Mouse (Mus musculus) liver, embryonic 14.5 days (tissue): ENCODE measurements around the gene Dstn. TPM values are rescaled to one million over a fixed set of nuclear protein-coding genes. Genes with fewer than 3 reads are reported as not detected.
A peak's percentile ranks its signal among the peaks of the same experiment; 100 is the strongest.

Experiments used
- ATAC-seq: fragments of 200-750 bp; cut with Nextera tagmentation; 2 replicates; pipeline ENCODE4 v1.8.0; 2017; ENCODE audit warnings: moderate number of reproducible peaks, mild to moderate bottlenecking, moderate library complexity; ENCODE audit not compliant: insufficient read depth
- DNase-seq, 3 experiments: peaks; one replicate each; pipeline ENCODE4 v3.0.0-alpha.2; 2012 to 2013; ENCODE audit warnings: low read depth in 3 of 3, low spot score in 3 of 3
- H3K27ac ChIP-seq: fragments of 300-500 bp; sonication (generic); 2 replicates; pipeline ENCODE4 v1.5.1; 2014; ENCODE audit warnings: moderate library complexity, mild to moderate bottlenecking, control low read depth, inconsistent platforms
- H3K27me3 ChIP-seq: fragments of 300-500 bp; sonication (generic); 2 replicates; pipeline ENCODE4 v1.6.1; 2014; ENCODE audit warnings: mild to moderate bottlenecking, low read length, moderate library complexity; ENCODE audit not compliant: control insufficient read depth, insufficient read depth
- H3K36me3 ChIP-seq: fragments of 300-500 bp; sonication (generic); replicated peaks from 2 replicates; pipeline ENCODE4 v1.6.1; 2014; ENCODE audit warnings: low read depth; ENCODE audit not compliant: control insufficient read depth, insufficient read depth
- H3K4me1 ChIP-seq, 2 experiments: fragments of 200-500 bp in 1 of 2; fragments of 300-500 bp in 1 of 2; sonication (generic) in 1 of 2; replicated peaks; 2 replicates each; pipeline ENCODE4 v1.6.1; 2012 to 2014; ENCODE audit warnings: antibody characterized with exemption in 1 of 2, inconsistent platforms in 1 of 2, low read length in 1 of 2; ENCODE audit not compliant: control insufficient read depth in 2 of 2, insufficient read depth in 2 of 2
- H3K4me2 ChIP-seq: fragments of 300-500 bp; sonication (generic); 2 replicates; pipeline ENCODE4 v1.6.1; 2014; ENCODE audit warnings: low read depth, mild to moderate bottlenecking, control low read depth, moderate library complexity
- H3K4me3 ChIP-seq, 2 experiments: fragments of 200-500 bp in 1 of 2; fragments of 300-500 bp in 1 of 2; sonication (generic) in 1 of 2; 2 replicates each; pipeline ENCODE4 v1.5.1; 2012 to 2014; ENCODE audit warnings: low read depth in 2 of 2, low read length in 2 of 2, mild to moderate bottlenecking in 2 of 2, control low read depth in 1 of 2, inconsistent platforms in 1 of 2, moderate library complexity in 1 of 2; ENCODE audit not compliant: insufficient read depth in 1 of 2
- H3K9ac ChIP-seq: fragments of 300-500 bp; sonication (generic); replicated peaks from 2 replicates; pipeline ENCODE4 v1.6.1; 2014; ENCODE audit warnings: mild to moderate bottlenecking, control low read depth, moderate library complexity
- H3K9me3 ChIP-seq: fragments of 300-500 bp; sonication (generic); 2 replicates; pipeline ENCODE4 v1.6.1; 2016; ENCODE audit warnings: low read length, mixed read lengths; ENCODE audit not compliant: control insufficient read depth
- CTCF ChIP-seq: IDR thresholded peaks from 2 replicates; pipeline ENCODE4 v1.5.1; 2016; ENCODE audit warnings: antibody characterized with exemption, low read depth, control low read depth
- EP300 ChIP-seq: IDR thresholded peaks from 2 replicates; pipeline ENCODE4 v1.6.1; 2016; ENCODE audit warnings: antibody characterized with exemption, low read depth
- WGBS: fragments of 180-500 bp; shearing (Covaris S2); extraction: QIAGEN DNeasy Blood & Tissue Kit; methylation state at CpG from one replicate; pipeline ENCODE4 v1.1.7; 2014; ENCODE audit not compliant: insufficient replicate concordance; 5-methylcytosine and 5-hydroxymethylcytosine counted together
- polyA plus RNA-seq, 2 experiments: library from polyadenylated mRNA; depleted of rRNA in 1 of 2; stranded (reverse) in 1 of 2; unstranded in 1 of 2; fragments of >200 nt; fragmentation: Nextera tagmentation in 1 of 2; extraction: Ambion mirVana in 1 of 2; gene quantifications; 2 replicates each; pipeline versions ENCODE4 v1.2.1 to v1.2.3; 2012 to 2014

Dstn gene
- polyA plus RNA-seq, 2 experiments: 33.1 to 129 TPM

DNA sequence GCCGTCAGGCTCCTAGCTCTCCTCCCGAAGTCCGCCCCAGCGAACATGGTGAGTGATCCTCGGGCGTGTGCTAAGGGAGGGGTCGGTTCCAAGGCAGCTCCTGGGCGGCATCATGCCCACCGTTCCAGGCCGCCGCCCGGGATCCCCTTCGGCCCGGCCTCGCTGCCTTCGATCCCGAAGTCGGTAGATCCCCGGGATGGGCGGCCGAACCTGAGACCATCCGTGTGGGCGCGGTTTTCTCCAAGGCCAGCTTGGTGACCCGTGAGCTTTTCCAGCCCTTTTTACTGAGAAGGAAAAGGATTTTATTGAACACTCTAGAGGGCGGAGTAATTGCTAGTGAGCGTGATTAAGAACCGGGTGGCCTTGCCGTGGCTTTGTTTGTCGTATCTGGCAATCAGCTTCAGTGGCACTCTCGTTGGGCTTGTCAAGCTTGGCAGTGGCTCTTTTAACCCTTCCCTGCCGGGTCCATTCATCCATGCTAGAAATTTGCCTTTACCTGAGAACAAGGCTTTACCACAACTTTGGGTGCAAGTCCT lies 548 bp downstream of the Dstn start:
- peak; percentile 45 for ATAC-seq
- Histone ChIP-seq H3K9me3 (no peaks in the 10 kb centered on the region), H3K36me3 (no peaks in the 10 kb centered on the region), H3K9ac (peak overlapping the region; percentile 68), H3K4me2 (peak overlapping the region; percentile 88), H3K4me1 (peaks cover 25 to 30% of the 10 kb centered on the region in 2 experiments), H3K27ac (peak overlapping the region; percentile 61), H3K27me3 (no peaks in the 10 kb centered on the region; the same call in 1 of the 2 replicates), H3K4me3 (peak overlapping the region; percentile 63 to 84)
- WGBS: 0% methylated on average over 32 of the region's 32 CpGs
- peak in 2 of 3 experiments; percentile 44 to 62 for DNase-seq
- TF ChIP-seq EP300 (no peak), CTCF (0 out of 2 replicates have a peak, but pooled peaks have one; percentile 15)

DNA sequence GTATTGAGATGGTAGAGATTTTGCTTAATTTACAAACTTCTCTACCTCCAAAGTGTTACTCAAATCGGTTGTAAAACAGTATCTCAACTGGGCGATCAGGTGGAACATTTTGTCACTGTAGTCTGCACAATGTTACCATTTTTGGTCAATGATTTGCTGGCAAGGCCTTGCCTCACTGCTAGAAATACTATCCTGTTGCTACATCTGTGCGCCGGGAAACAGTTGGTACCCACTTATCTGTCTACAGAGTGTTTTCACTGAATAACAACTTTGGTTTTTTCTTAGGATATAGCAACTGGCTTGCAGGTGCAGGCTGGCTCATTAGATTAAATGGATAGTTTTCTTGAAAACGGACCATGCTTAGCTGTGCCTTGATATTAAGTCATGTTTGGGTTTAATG lies 1.1 kb downstream of the Dstn start:
- peak; percentile 40 for ATAC-seq
- no peaks in the 10 kb centered on the region for H3K9me3 ChIP-seq
- peak overlapping the region; percentile 63 to 84 for H3K4me3 ChIP-seq
- H3K9ac ChIP-seq: peak overlapping the region; percentile 68
- H3K4me1 ChIP-seq: peaks cover 28 to 32% of the 10 kb centered on the region in 2 experiments
- peak; percentile 68 to 81 (median 70) for DNase-seq
- H3K27ac ChIP-seq: peak overlapping the region; percentile 61
- TF ChIP-seq CTCF: no peak
- TF ChIP-seq EP300: peak; percentile 92
- WGBS: under 1% methylated on average over 5 of the region's 5 CpGs
- no peaks in the 10 kb centered on the region for H3K36me3 ChIP-seq
- peak overlapping the region; percentile 88 for H3K4me2 ChIP-seq
- H3K27me3 ChIP-seq: no peaks in the 10 kb centered on the region; the same call in 1 of the 2 replicates

DNA sequence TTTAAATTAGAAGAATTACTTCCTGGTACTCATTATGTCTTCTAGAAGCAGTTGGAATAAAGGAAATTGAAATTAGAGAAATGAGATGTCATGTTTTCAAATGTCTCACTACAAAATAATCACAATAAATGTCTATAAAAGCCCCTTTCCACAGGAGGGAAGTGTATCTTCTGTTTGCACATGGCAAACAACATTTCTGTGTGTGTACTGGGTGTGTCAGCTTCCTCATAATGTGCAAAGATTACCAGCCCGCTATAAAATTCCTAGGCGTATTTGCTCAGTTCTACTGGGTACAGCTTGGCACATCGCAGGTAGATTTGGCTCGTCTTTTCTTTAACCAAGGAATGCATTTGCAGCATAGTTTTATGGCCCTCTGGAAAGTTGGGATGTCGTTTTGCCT lies 2.5 kb downstream of the Dstn start:
- TF ChIP-seq CTCF (no peak), EP300 (peak; percentile 42; the same call in 1 of the 2 replicates)
- H3K9me3 ChIP-seq: no peaks in the 10 kb centered on the region
- no peaks in the 10 kb centered on the region for H3K36me3 ChIP-seq
- H3K27ac ChIP-seq: no peak overlapping the region
- peaks cover 25 to 28% of the 10 kb centered on the region in 2 experiments for H3K4me1 ChIP-seq
- no peak for ATAC-seq
- WGBS: 26% methylated on average over 5 of the region's 5 CpGs
- peak overlapping the region; percentile 12 to 63; a peak in 3 of 4 replicates for H3K4me3 ChIP-seq
- peak overlapping the region; percentile 88 for H3K4me2 ChIP-seq
- peak overlapping the region; percentile 68 for H3K9ac ChIP-seq
- DNase-seq: peak in 2 of 3 experiments; percentile 28 to 44
- H3K27me3 ChIP-seq: no peaks in the 10 kb centered on the region; the same call in 1 of the 2 replicates

DNA sequence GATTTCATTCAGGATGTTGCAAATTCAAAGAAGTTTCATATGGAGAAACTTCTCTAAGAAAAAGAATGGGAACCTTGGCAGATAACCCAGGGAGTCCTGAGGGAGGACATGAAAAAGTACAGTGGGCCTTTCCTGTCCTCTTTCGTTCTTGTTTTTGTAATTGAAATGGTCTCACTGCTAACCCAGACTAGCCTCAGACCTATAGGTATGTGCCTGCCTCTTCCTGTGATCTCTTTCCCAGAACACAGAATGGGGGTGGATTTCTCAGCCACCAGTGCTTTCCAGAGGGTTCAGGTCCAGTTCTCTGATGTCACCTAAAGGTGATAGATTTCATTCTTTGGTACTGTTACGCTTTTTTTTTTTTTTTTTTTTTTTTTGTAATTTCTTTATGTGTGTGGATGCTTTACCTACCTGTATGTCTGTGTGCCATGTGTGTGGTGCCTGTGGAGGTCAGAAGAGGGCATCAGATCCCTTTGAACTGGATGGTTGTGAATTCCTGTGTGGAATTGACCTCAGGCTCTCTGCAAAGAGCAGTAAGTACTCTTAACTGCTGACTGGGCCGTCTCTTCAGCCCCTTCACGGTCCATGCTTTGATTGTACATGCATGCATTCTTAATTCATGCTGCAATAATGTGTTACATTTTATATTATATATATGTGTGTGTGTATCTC lies 3.8 kb downstream of the Dstn start:
- H3K4me2 ChIP-seq: peak overlapping the region; percentile 8; the same call in 1 of the 2 replicates
- no peak for ATAC-seq
- no peak overlapping the region for H3K27ac ChIP-seq
- TF ChIP-seq EP300 (no peak), CTCF (peak; percentile 24; the same call in 1 of the 2 replicates)
- H3K9ac ChIP-seq: no peak overlapping the region
- H3K36me3 ChIP-seq: no peaks in the 10 kb centered on the region
- no peak for DNase-seq
- H3K9me3 ChIP-seq: no peaks in the 10 kb centered on the region
- no peak overlapping the region for H3K4me3 ChIP-seq
- H3K27me3 ChIP-seq: no peaks in the 10 kb centered on the region
- H3K4me1 ChIP-seq: peaks cover 24 to 28% of the 10 kb centered on the region in 2 experiments
- WGBS: 60% methylated on average over 4 of the region's 4 CpGs

DNA sequence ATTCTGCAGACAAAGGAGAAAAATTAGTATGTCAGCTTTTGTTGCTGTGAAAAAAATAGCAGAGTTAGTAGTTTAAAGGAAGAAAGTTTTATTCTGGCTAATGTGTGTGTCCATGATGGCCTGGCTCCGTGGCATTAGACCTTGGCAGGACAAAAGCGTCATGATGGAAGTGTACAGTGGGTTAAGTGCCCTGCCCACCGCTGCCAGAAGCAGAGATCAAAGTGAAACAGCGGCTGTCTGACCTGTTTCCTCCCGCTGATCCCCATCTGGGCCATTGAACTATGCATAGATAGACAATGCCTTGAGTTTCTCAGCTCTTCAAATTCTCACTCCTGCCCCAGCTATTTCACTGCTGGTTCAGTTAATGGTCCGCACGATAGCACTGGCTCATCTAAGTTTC lies 9.0 kb downstream of the Dstn start:
- Histone ChIP-seq H3K4me1 (peaks cover 2 to 9% of the 10 kb centered on the region in 2 experiments; a peak in 2 of 4 replicates), H3K4me3 (no peak overlapping the region), H3K9me3 (no peaks in the 10 kb centered on the region), H3K4me2 (no peak overlapping the region), H3K9ac (no peak overlapping the region), H3K36me3 (no peaks in the 10 kb centered on the region), H3K27me3 (no peaks in the 10 kb centered on the region), H3K27ac (no peak overlapping the region)
- DNase-seq (no peak), ATAC-seq (no peak)
- 60% methylated on average over 7 of the region's 7 CpGs for WGBS
- TF ChIP-seq CTCF: no peak
- no peak for TF ChIP-seq EP300
